Mouse (Mus musculus): Measurements from ENCODE around the gene Themis2. TPM values are rescaled to one million over a fixed set of nuclear protein-coding genes. Genes with fewer than 3 reads are reported as not detected.
A peak's percentile ranks its signal among the peaks of the same experiment; 100 is the strongest.
"Not testable (repeated sequence)": the region's sequence is repeated elsewhere in the genome, so short reads cannot be mapped to it uniquely, and the experiment has no call there.

Gene Themis2
- total RNA-seq, 2 experiments from 2014 or later: 18.4 to 56.7 TPM

GRCm38 (mm10) chr4:132760296-132760695, 35.9 kb downstream of the Themis2 start:
- peak; percentile 72 for ATAC-seq (replicated peaks; ENCODE audit: poor library complexity, severe bottlenecking)

GRCm38 (mm10) chr4:132757633-132758351, 38.4 kb downstream of the Themis2 start:
- ATAC-seq (replicated peaks; ENCODE audit: poor library complexity, severe bottlenecking): no peak

- ATAC-seq (replicated peaks; ENCODE audit: poor library complexity, severe bottlenecking): peak; percentile 87
These were observed 39.2 kb downstream of the Themis2 start, which contains the start of gene Smpdl3b for GRCm38 (mm10) chr4:132756974-132757373. TSS of gene Smpdl3b (minus strand) at chr4:132757252.

GRCm38 (mm10) chr4:132752992-132753391, 43.2 kb downstream of the Themis2 start:
- peak; percentile 74 for ATAC-seq (replicated peaks; ENCODE audit: poor library complexity, severe bottlenecking)

- no peak for ATAC-seq (replicated peaks; ENCODE audit: poor library complexity, severe bottlenecking)
These were observed 46.8 kb downstream of the Themis2 start for GRCm38 (mm10) chr4:132749258-132749982.

GRCm38 (mm10) chr4:132748778-132749177, 47.4 kb downstream of the Themis2 start:
- ATAC-seq (replicated peaks; ENCODE audit: poor library complexity, severe bottlenecking): peak; percentile 77

GRCm38 (mm10) chr4:132747664-132748259, 48.4 kb downstream of the Themis2 start:
- ATAC-seq (replicated peaks; ENCODE audit: poor library complexity, severe bottlenecking): peak; percentile 79

- ATAC-seq (replicated peaks; ENCODE audit: poor library complexity, severe bottlenecking): no peak
These were observed 49.2 kb downstream of the Themis2 start for GRCm38 (mm10) chr4:132746911-132747517.

GRCm38 (mm10) chr4:132743992-132744911, 51.9 kb downstream of the Themis2 start:
- ATAC-seq (replicated peaks; ENCODE audit: poor library complexity, severe bottlenecking): no peak

GRCm38 (mm10) chr4:132741491-132741890, 54.7 kb downstream of the Themis2 start:
- no peak for ATAC-seq (replicated peaks; ENCODE audit: poor library complexity, severe bottlenecking)

GRCm38 (mm10) chr4:132737154-132737553, 59.0 kb downstream of the Themis2 start:
- not testable (repeated sequence) for ATAC-seq (replicated peaks; ENCODE audit: poor library complexity, severe bottlenecking)

- ATAC-seq (replicated peaks; ENCODE audit: poor library complexity, severe bottlenecking): no peak
These were observed 60.3 kb downstream of the Themis2 start for GRCm38 (mm10) chr4:132735894-132736293.

- ATAC-seq (replicated peaks; ENCODE audit: poor library complexity, severe bottlenecking): no peak
These were observed 60.8 kb downstream of the Themis2 start for GRCm38 (mm10) chr4:132735389-132735788.

GRCm38 (mm10) chr4:132734766-132735165, 61.4 kb downstream of the Themis2 start:
- ATAC-seq (replicated peaks; ENCODE audit: poor library complexity, severe bottlenecking): no peak

- ATAC-seq (replicated peaks; ENCODE audit: poor library complexity, severe bottlenecking): 0 out of 2 replicates have a peak, but pooled peaks have one; percentile 6
These were observed 63.0 kb downstream of the Themis2 start for GRCm38 (mm10) chr4:132733071-132733770.

GRCm38 (mm10) chr4:132732148-132732684, 64.0 kb downstream of the Themis2 start, which contains the start of gene Xkr8:
TSS of gene Xkr8 (minus strand) at chr4:132732546.
- peak; percentile 94 for ATAC-seq (replicated peaks; ENCODE audit: poor library complexity, severe bottlenecking)
